Mouse (Mus musculus): ENCODE results near the gene Srcap. TPM values are rescaled to one million over a fixed set of nuclear protein-coding genes. Genes with fewer than 3 reads are reported as not detected.
"Not testable (repeated sequence)": the region's sequence is repeated elsewhere in the genome, so short reads cannot be mapped to it uniquely, and the experiment has no call there.

The Srcap gene
- 15.0 and 18.9 TPM in 2 replicates for polyA plus RNA-seq (2015; fragmentation: Nextera tagmentation; extraction: Ambion mirVana)

DNA sequence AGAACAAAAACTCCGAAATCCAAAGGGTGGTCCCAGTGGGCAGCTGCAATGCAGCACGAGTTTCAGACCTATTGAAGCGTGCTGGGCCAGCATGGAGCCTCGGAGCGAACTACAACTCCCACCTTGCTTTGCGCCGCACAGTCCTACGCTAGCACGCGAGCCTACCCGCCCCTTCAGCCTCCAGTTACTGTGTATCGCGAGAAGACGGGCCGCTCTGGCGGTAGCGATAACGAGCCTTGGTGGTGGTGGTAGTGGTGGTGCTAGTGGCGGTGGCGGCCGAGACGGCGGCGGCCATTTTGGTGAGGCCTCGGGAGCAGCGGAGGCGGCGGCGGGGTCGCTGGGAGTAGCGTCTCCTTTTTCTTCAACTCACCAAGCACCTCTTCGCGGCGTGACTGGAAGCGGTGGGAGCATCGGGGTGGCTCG is at the start of gene Srcap:
Gene Srcap, plus strand, starts transcription at position 176 of the 423 bp plus-strand sequence.
- peak; percentile 96 for ATAC-seq (ENCODE audit: insufficient read depth)
- no peaks in the 10 kb centered on the region for H3K27me3 ChIP-seq
- H3K27ac ChIP-seq (replicated peaks): peak within 1 kb of the TSS; percentile 99
- peak within 1 kb of the TSS; percentile 95 for H3K4me3 ChIP-seq (replicated peaks)
- peak within 1 kb of the TSS; percentile 94 for H3K9ac ChIP-seq
- peaks cover 24% of the 10 kb centered on the region for H3K36me3 ChIP-seq (replicated peaks)
- H3K4me2 ChIP-seq: peak within 1 kb of the TSS; percentile 84
- no peaks in the 10 kb centered on the region for H3K9me3 ChIP-seq (replicated peaks)
- WGBS (ENCODE audit: insufficient replicate concordance): under 1% methylated on average over 37 of the region's 37 CpGs
- H3K4me1 ChIP-seq (replicated peaks): peaks cover 34% of the 10 kb centered on the region

DNA sequence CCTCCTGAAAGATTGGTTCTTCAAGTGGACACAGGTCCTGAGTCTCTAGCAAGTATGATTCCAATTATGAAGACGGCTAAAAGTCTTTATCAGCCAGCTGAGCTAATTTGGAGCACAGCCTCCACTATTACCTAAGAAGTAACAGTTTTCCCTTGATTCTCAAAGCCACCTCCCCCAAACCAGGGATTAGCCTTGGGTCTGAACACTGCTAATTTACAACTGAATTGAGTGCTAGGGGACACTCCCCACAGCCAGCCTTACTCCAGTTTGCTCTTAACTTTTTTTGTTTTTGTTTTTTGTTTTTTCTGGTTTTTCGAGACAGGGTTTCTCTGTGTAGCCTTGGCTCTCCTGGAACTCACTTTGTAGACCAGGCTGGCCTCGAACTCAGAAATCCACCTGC is 46.6 kb upstream of the Srcap start:
- WGBS (ENCODE audit: insufficient replicate concordance): 71% methylated on average over 3 of the region's 3 CpGs
- Histone ChIP-seq H3K27me3 (no peaks in the 10 kb centered on the region), H3K4me1 (replicated peaks) (peaks cover 28% of the 10 kb centered on the region), H3K9me3 (replicated peaks) (no peaks in the 10 kb centered on the region), H3K27ac (replicated peaks) (peak overlapping the region; percentile 29; the same call in 1 of the 2 replicates), H3K9ac (no peak overlapping the region), H3K4me3 (replicated peaks) (no peak overlapping the region), H3K36me3 (replicated peaks) (peaks cover 65% of the 10 kb centered on the region), H3K4me2 (no peak overlapping the region)
- no peak for ATAC-seq (ENCODE audit: insufficient read depth)

- peaks cover 30% of the 10 kb centered on the region for H3K4me1 ChIP-seq (replicated peaks)
- H3K4me2 ChIP-seq; H3K9ac ChIP-seq; H3K27me3 ChIP-seq; H3K4me3 ChIP-seq (replicated peaks); H3K9me3 ChIP-seq (replicated peaks): not testable (repeated sequence)
- 82% methylated on average over 2 of the region's 2 CpGs for WGBS (ENCODE audit: insufficient replicate concordance)
- ATAC-seq (ENCODE audit: insufficient read depth): peak; percentile 59; the same call in 1 of the 2 replicates
- H3K36me3 ChIP-seq (replicated peaks): peaks cover 60% of the 10 kb centered on the region
- peak overlapping the region; percentile 38 for H3K27ac ChIP-seq (replicated peaks)
These were observed 46.1 kb upstream of the Srcap start for GRCm38 (mm10) chr7:127465670-127466069.

DNA sequence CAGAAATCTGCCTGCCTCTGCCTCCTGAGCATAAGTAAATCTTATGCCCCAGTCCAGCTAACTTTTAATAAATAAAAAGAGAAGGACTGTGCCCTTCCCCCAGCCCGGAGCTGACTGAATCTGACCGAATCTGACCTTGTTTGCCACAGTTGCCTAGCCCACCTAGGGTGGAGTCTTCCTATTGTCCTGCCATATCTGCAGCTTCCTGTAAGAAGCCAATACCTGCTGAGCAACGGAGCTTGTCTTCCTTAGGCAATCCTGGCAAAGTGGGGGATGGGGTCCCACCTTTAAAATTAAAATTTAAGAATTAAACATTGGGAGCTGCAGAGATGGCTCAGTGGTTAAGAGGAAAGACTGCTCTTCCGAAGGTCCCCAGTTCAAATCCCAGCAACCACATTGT is 45.2 kb upstream of the Srcap start:
- no peaks in the 10 kb centered on the region for H3K27me3 ChIP-seq
- no peak overlapping the region for H3K27ac ChIP-seq (replicated peaks)
- 91% methylated on average over 4 of the region's 4 CpGs for WGBS (ENCODE audit: insufficient replicate concordance)
- H3K36me3 ChIP-seq (replicated peaks): peaks cover 51% of the 10 kb centered on the region
- no peak overlapping the region for H3K4me3 ChIP-seq (replicated peaks)
- no peak for ATAC-seq (ENCODE audit: insufficient read depth)
- H3K9ac ChIP-seq: no peak overlapping the region
- H3K4me2 ChIP-seq: no peak overlapping the region
- peaks cover 26% of the 10 kb centered on the region for H3K4me1 ChIP-seq (replicated peaks)
- no peaks in the 10 kb centered on the region for H3K9me3 ChIP-seq (replicated peaks)

DNA sequence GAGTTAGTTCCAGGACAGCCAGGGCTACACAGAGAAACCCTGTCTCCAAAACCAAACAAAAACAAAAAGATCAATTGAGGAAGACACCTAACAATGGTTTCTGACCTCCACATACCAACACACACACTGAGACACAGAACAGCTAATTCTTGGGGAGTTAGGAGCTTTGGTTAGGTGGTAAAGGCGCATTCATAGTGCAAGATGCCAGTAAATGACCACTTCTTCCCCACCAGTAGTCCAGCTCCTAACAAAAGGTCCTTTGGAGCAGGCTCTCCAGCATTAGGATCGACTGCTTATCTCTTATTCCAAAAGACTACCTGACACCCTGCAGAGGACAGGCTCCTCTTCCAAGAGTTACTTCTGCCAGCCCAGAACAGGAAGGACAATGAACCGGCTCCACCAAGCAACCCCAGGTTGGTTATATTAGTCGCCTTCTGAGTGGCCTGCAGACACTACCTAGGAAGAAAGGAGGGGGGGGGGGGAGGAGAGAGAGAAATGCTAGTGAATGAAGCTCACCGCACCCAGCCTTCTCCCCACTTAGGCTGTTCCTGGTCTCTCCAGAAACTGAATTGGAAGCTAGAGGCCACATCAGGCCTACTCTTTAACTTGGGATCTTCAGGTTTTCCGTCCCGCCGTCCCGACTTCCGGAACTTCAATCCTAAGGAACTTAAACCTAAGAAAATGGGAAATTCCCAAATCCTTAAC is 41.6 kb upstream of the Srcap start:
- Histone ChIP-seq H3K27ac (replicated peaks) (peak overlapping the region; percentile 96), H3K9me3 (replicated peaks) (no peaks in the 10 kb centered on the region), H3K27me3 (no peaks in the 10 kb centered on the region), H3K4me2 (peak overlapping the region; percentile 94), H3K4me3 (replicated peaks) (peak overlapping the region; percentile 83), H3K4me1 (replicated peaks) (peaks cover 42% of the 10 kb centered on the region), H3K36me3 (replicated peaks) (peaks cover 57% of the 10 kb centered on the region), H3K9ac (peak overlapping the region; percentile 94)
- ATAC-seq (ENCODE audit: insufficient read depth): peak; percentile 20; the same call in 1 of the 2 replicates
- 7% methylated on average over 10 of the region's 10 CpGs for WGBS (ENCODE audit: insufficient replicate concordance)

- under 1% methylated on average over 45 of the region's 46 CpGs for WGBS (ENCODE audit: insufficient replicate concordance)
- Histone ChIP-seq H3K4me2 (peak overlapping the region; percentile 94), H3K9ac (peak overlapping the region; percentile 94), H3K27ac (replicated peaks) (peak overlapping the region; percentile 96), H3K9me3 (replicated peaks) (no peaks in the 10 kb centered on the region), H3K4me3 (replicated peaks) (peak overlapping the region; percentile 83), H3K36me3 (replicated peaks) (peaks cover 58% of the 10 kb centered on the region), H3K27me3 (no peaks in the 10 kb centered on the region), H3K4me1 (replicated peaks) (peaks cover 39% of the 10 kb centered on the region)
- peak; percentile 92 for ATAC-seq (ENCODE audit: insufficient read depth)
These were observed 40.8 kb upstream of the Srcap start for GRCm38 (mm10) chr7:127470743-127471645.

DNA sequence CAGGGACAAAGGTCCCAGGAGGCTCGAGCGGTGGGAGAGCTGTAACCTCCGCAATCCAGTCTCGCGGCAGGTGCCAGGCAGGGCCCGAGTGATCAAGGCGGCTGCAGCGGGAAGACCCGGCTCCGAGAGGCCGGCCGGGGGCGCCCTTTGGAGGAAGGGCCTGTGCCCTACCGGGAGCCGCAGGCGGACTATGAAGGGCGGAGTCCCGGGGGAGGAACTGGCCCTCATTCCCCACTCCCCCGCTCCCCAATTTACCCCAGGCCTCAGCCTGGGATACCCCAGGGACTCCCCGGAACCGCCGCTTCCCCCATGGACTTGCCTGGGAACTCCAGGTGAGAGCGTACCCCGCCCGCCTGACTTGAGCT is 40.2 kb upstream of the Srcap start:
- Histone ChIP-seq H3K9ac (peak overlapping the region; percentile 94), H3K4me1 (replicated peaks) (peaks cover 45% of the 10 kb centered on the region), H3K27me3 (no peaks in the 10 kb centered on the region), H3K9me3 (replicated peaks) (no peaks in the 10 kb centered on the region), H3K27ac (replicated peaks) (peak overlapping the region; percentile 96), H3K36me3 (replicated peaks) (peaks cover 59% of the 10 kb centered on the region), H3K4me3 (replicated peaks) (peak overlapping the region; percentile 83), H3K4me2 (peak overlapping the region; percentile 94)
- peak; percentile 32 for ATAC-seq (ENCODE audit: insufficient read depth)
- 0% methylated on average over 25 of the region's 25 CpGs for WGBS (ENCODE audit: insufficient replicate concordance)

DNA sequence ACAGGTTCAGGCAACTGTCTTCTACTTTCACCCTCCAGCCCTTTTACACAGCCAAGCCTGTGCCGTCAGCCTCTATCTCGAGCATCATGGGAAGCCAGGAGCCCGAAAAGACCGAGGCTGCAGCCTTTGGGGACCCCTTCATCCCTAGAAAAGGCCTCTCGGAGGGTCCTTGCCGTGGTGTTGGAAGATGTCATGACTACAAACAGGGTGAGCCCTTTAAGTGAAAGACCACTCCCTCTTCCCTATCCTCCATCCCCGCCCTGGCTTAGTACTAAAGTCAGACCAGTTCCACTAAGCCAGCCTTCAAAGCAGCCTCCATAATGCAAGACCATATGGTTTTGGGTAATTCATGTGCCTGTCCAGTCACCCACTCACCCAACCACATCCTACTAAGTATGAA is 39.7 kb upstream of the Srcap start:
- Histone ChIP-seq H3K9me3 (replicated peaks) (no peaks in the 10 kb centered on the region), H3K4me2 (peak overlapping the region; percentile 94), H3K4me3 (replicated peaks) (peak overlapping the region; percentile 83), H3K27ac (replicated peaks) (peak overlapping the region; percentile 96), H3K9ac (peak overlapping the region; percentile 94), H3K27me3 (no peaks in the 10 kb centered on the region), H3K36me3 (replicated peaks) (peaks cover 60% of the 10 kb centered on the region), H3K4me1 (replicated peaks) (peaks cover 49% of the 10 kb centered on the region)
- no peak for ATAC-seq (ENCODE audit: insufficient read depth)
- WGBS (ENCODE audit: insufficient replicate concordance): 7% methylated on average over 7 of the region's 7 CpGs

DNA sequence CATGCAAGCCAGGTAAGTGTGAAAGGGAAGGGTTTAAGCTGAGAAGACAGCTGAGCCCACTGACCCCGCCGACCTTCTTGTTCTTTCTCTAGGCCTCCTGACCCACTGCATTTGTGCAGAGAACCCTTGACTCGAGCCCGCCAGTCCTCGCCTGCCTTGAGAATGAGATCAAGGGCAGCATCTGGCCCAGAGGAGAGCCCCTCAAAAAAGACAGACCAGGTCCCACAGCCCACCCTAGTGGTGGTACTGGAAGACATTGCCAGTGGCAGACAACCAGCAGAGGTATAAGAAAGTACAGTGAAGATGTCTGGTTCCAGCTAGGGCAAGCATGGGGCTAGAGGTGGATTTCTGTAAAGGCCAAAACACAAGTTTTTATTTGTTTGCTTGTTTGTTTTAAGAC is 38.1 kb upstream of the Srcap start:
- no peak overlapping the region for H3K4me2 ChIP-seq
- H3K36me3 ChIP-seq (replicated peaks): peaks cover 44% of the 10 kb centered on the region
- no peak for ATAC-seq (ENCODE audit: insufficient read depth)
- 82% methylated on average over 5 of the region's 5 CpGs for WGBS (ENCODE audit: insufficient replicate concordance)
- H3K9ac ChIP-seq: no peak overlapping the region
- no peak overlapping the region for H3K4me3 ChIP-seq (replicated peaks)
- no peaks in the 10 kb centered on the region for H3K9me3 ChIP-seq (replicated peaks)
- no peak overlapping the region for H3K27ac ChIP-seq (replicated peaks)
- H3K27me3 ChIP-seq: no peaks in the 10 kb centered on the region
- H3K4me1 ChIP-seq (replicated peaks): peaks cover 56% of the 10 kb centered on the region

DNA sequence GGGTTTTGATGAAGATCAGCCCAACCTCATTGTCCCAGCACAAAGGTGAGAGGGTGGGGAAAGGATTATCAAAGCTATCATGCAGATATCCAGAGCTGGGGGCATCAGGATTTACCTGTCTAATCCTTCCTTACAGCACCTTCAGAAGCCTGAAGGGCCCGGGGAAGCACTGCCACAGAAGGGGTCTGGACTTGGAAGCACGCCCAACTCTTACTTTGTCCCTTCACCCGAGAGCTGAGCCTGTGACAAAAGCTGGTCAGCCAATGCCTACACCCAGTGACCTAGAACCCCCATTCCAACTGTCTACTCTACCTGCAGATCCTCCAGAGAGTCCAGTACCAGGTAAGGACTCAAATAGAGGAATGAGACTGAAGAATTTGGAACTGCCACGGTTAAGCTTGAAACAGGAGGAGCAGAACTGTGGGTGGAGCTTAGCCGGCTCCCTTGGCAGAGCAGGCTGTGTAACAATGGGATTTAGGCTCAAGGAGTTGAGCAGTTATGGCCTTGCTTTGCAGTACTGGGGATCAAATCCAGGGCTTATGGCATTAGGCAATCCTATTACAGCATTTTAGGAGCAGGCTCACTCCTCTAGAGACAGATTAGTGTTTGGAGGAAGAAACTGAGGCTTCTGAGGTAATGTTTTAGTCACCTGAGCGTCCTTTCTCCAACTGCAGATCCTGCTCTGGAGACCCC is 37.3 kb upstream of the Srcap start:
- H3K27ac ChIP-seq (replicated peaks): no peak overlapping the region
- H3K4me2 ChIP-seq: no peak overlapping the region
- H3K9me3 ChIP-seq (replicated peaks): no peaks in the 10 kb centered on the region
- whole genome bisulfite sequencing (ENCODE audit: insufficient replicate concordance): 80% methylated on average over 6 of the region's 6 CpGs
- H3K4me1 ChIP-seq (replicated peaks): peaks cover 54% of the 10 kb centered on the region
- ATAC-seq (ENCODE audit: insufficient read depth): no peak
- H3K36me3 ChIP-seq (replicated peaks): peaks cover 44% of the 10 kb centered on the region
- H3K4me3 ChIP-seq (replicated peaks): no peak overlapping the region
- no peak overlapping the region for H3K9ac ChIP-seq
- H3K27me3 ChIP-seq: no peaks in the 10 kb centered on the region

Data from liver, embryonic 15.5 days (tissue).